Mouse (Mus musculus) lung, embryonic 14.5 days (tissue): ENCODE measurements around the gene Rapgef4. TPM values are rescaled to one million over a fixed set of nuclear protein-coding genes. Genes with fewer than 3 reads are reported as not detected.

Experiments
- ATAC-seq: fragments of 200-750 bp; cut with Nextera tagmentation; 2 replicates; pipeline ENCODE4 v1.8.0; 2017; ENCODE audit warnings: mild to moderate bottlenecking, moderate TSS enrichment, moderate library complexity; ENCODE audit not compliant: insufficient read depth
- DNase-seq: peaks from one replicate; pipeline ENCODE4 v3.0.0-alpha.2; 2015
- H3K27ac ChIP-seq: fragments of 300-500 bp; sonication (generic); 2 replicates; pipeline ENCODE4 v1.5.1; 2014; ENCODE audit warnings: low read depth, mild to moderate bottlenecking, moderate library complexity
- H3K27me3 ChIP-seq: fragments of 300-500 bp; sonication (generic); 2 replicates; pipeline ENCODE4 v1.6.1; 2014; ENCODE audit warnings: low read length, control low read depth; ENCODE audit not compliant: insufficient read depth
- H3K36me3 ChIP-seq: fragments of 300-500 bp; sonication (generic); 2 replicates; pipeline ENCODE4 v1.6.1; 2014; ENCODE audit warnings: control low read depth; ENCODE audit not compliant: insufficient read depth
- H3K4me1 ChIP-seq: fragments of 300-500 bp; sonication (generic); 2 replicates; pipeline ENCODE4 v1.6.1; 2014; ENCODE audit warnings: antibody characterized with exemption, control low read depth; ENCODE audit not compliant: insufficient read depth
- H3K4me2 ChIP-seq: fragments of 300-500 bp; sonication (generic); 2 replicates; pipeline ENCODE4 v1.6.1; 2014; ENCODE audit warnings: mild to moderate bottlenecking
- H3K4me3 ChIP-seq: fragments of 300-500 bp; sonication (generic); 2 replicates; pipeline ENCODE4 v1.5.1; 2014; ENCODE audit warnings: low read depth, low read length
- H3K9ac ChIP-seq: fragments of 300-500 bp; sonication (generic); 2 replicates; pipeline ENCODE4 v1.6.1; 2014
- H3K9me3 ChIP-seq: fragments of 300-500 bp; sonication (generic); 2 replicates; pipeline ENCODE4 v1.6.1; 2016; ENCODE audit warnings: low read depth, low read length, control low read depth
- CTCF ChIP-seq: IDR thresholded peaks from 2 replicates; pipeline ENCODE4 v1.5.1; 2016; ENCODE audit warnings: antibody characterized with exemption, low read depth
- WGBS: fragments of 180-500 bp; shearing (Covaris S2); extraction: QIAGEN DNeasy Blood & Tissue Kit; methylation state at CpG from one replicate; pipeline ENCODE4 v1.1.7; 2014; 5-methylcytosine and 5-hydroxymethylcytosine counted together
- polyA plus RNA-seq: library from polyadenylated mRNA; unstranded; fragments of >200 nt; fragmentation: Nextera tagmentation; extraction: Ambion mirVana; gene quantifications from 2 replicates; pipeline ENCODE4 v1.2.1, GENCODE M21; 2014

Gene Rapgef4
- polyA plus RNA-seq, 1 experiment from 2014 or later = 3.5 TPM

DNA sequence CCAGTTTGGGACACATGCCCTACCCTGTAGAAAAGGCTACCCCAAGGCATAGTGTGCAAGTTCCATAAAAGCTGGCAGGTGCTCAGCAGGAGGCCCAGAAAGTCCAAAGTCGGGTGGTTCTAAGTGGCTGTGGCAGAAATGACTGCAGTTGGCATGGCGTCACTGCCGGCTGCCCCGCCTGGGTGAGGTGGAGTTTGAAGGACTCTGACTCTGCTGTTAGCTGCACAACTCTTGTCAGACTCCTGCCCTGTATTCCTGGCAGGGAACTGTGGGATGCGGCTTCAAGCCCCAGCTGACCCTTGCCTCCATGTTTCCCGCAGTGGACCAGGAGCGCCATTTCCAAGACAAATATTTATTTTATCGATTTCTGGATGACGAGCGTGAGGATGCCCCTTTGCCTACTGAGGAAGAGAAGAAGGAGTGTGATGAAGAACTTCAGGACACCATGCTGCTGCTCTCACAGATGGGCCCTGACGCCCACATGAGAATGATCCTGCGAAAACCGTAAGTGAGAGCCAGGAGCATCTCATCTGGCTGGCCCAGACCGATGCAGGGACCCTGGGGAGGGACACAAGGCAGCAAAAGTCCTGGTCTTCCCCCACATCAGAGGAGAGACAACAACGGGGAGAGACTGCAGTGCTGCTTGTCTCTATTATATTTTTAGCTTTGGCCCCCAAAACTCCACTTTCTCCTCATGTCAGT, 198.7 kb downstream of the Rapgef4 start:
- peaks cover 4% of the 10 kb centered on the region; the same call in 1 of the 2 replicates for H3K4me1 ChIP-seq
- no peak overlapping the region for H3K9ac ChIP-seq
- no peak for DNase-seq
- H3K4me3 ChIP-seq = no peak overlapping the region
- no peaks in the 10 kb centered on the region for H3K9me3 ChIP-seq
- H3K27ac ChIP-seq = no peak overlapping the region
- WGBS = 76% methylated on average over 15 of the region's 15 CpGs
- H3K27me3 ChIP-seq = no peaks in the 10 kb centered on the region
- no peak overlapping the region for H3K4me2 ChIP-seq
- no peak for TF ChIP-seq CTCF
- no peaks in the 10 kb centered on the region for H3K36me3 ChIP-seq
- ATAC-seq = no peak

- Histone ChIP-seq H3K4me2 (no peak overlapping the region), H3K27me3 (no peaks in the 10 kb centered on the region), H3K27ac (no peak overlapping the region), H3K9me3 (no peaks in the 10 kb centered on the region), H3K4me1 (no peaks in the 10 kb centered on the region), H3K4me3 (no peak overlapping the region), H3K9ac (no peak overlapping the region), H3K36me3 (no peaks in the 10 kb centered on the region)
- 85% methylated on average over 2 of the region's 2 CpGs for WGBS
- TF ChIP-seq CTCF = no peak
- no peak for DNase-seq
- ATAC-seq = no peak
These were observed 200.4 kb downstream of the Rapgef4 start for GRCm38 (mm10) chr2:72181443-72181842.

DNA sequence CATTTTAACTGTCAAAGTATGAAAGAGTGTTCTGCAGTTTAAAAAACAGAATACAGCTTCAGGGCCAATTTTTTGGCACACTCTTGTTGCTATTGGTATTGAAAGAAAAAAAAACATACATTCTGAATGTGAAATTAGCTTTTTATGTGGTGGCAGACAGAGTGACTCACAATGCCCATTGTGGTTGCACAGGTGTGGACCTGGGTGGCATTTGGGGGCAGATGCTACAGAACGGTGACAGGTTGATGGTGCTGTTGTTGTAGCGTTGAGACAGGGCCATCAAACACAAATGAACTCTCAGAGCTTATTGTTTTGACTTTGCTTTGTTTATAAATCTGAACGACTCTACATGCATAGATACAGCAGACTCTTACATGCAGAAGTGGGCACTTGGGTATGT, 202.7 kb downstream of the Rapgef4 start:
- WGBS = 50% methylated on average over 3 of the region's 3 CpGs
- ATAC-seq = no peak
- H3K27me3 ChIP-seq = no peaks in the 10 kb centered on the region

GRCm38 (mm10) chr2:72196190-72196965, 215.3 kb downstream of the Rapgef4 start:
- no peak overlapping the region for H3K4me2 ChIP-seq
- no peaks in the 10 kb centered on the region for H3K36me3 ChIP-seq
- peaks cover 7% of the 10 kb centered on the region for H3K4me1 ChIP-seq
- H3K27me3 ChIP-seq = no peaks in the 10 kb centered on the region
- DNase-seq (no peak), ATAC-seq (no peak)
- WGBS = 72% methylated on average over 6 of the region's 6 CpGs
- H3K9ac ChIP-seq = no peak overlapping the region
- H3K27ac ChIP-seq = no peak overlapping the region
- TF ChIP-seq CTCF = no peak
- H3K4me3 ChIP-seq = no peak overlapping the region
- H3K9me3 ChIP-seq = no peaks in the 10 kb centered on the region

More for the DNA sequence above, 202.7 kb downstream of the Rapgef4 start:
- Histone ChIP-seq H3K36me3 (no peaks in the 10 kb centered on the region), H3K4me1 (no peaks in the 10 kb centered on the region), H3K4me2 (no peak overlapping the region), H3K4me3 (no peak overlapping the region), H3K9ac (no peak overlapping the region), H3K9me3 (no peaks in the 10 kb centered on the region), H3K27ac (no peak overlapping the region)
- no peak for DNase-seq
- no peak for TF ChIP-seq CTCF

- Histone ChIP-seq H3K4me1 (peaks cover 12% of the 10 kb centered on the region), H3K27ac (no peak overlapping the region), H3K27me3 (no peaks in the 10 kb centered on the region), H3K36me3 (no peaks in the 10 kb centered on the region), H3K9ac (no peak overlapping the region), H3K4me3 (no peak overlapping the region), H3K9me3 (no peaks in the 10 kb centered on the region), H3K4me2 (no peak overlapping the region)
- WGBS = 29% methylated on average over 3 of the region's 3 CpGs
- no peak for ATAC-seq
- peak; percentile 51 for DNase-seq
- peak; percentile 62 for TF ChIP-seq CTCF
These were observed 216.0 kb downstream of the Rapgef4 start for GRCm38 (mm10) chr2:72197026-72197425.

DNA sequence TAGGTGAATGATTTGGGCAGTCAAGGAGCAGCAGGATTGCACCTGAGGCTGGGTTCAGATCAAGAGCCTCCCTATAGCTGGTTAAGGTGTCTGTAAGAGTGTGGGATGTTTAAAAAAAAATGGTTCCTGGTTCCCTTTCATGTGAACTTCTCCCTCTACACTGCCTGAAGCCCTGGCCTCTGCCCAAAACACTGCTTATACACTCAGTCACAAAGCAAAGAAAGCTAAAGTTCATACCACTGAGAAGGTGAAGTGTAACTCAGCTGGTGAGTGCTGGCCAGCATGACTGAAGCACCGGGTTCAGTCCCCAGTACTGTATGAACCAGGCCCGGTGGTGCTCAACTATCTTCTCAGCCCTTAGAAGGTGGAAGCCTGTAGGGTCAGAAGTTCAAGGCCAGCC, 218.4 kb downstream of the Rapgef4 start:
- Histone ChIP-seq H3K4me3 (no peak overlapping the region), H3K4me2 (no peak overlapping the region), H3K27ac (no peak overlapping the region), H3K9ac (no peak overlapping the region), H3K36me3 (no peaks in the 10 kb centered on the region), H3K27me3 (no peaks in the 10 kb centered on the region), H3K4me1 (peaks cover 14% of the 10 kb centered on the region), H3K9me3 (no peaks in the 10 kb centered on the region)
- WGBS = 80% methylated on average over 2 of the region's 2 CpGs
- no peak for TF ChIP-seq CTCF
- DNase-seq (no peak), ATAC-seq (no peak)

- no peak overlapping the region for H3K4me3 ChIP-seq
- H3K9ac ChIP-seq = no peak overlapping the region
- no peak for TF ChIP-seq CTCF
- H3K27ac ChIP-seq = peak overlapping the region; percentile 46
- WGBS = 13% methylated on average over 9 of the region's 9 CpGs
- H3K4me2 ChIP-seq = no peak overlapping the region
- H3K27me3 ChIP-seq = no peaks in the 10 kb centered on the region
- no peaks in the 10 kb centered on the region for H3K36me3 ChIP-seq
- ATAC-seq = no peak
- peak; percentile 71 for DNase-seq
- no peaks in the 10 kb centered on the region for H3K9me3 ChIP-seq
- peaks cover 14% of the 10 kb centered on the region for H3K4me1 ChIP-seq
These were observed 220.5 kb downstream of the Rapgef4 start for GRCm38 (mm10) chr2:72201506-72201905.
